Mouse (Mus musculus) effector memory CD4-positive, alpha-beta T cell, adult 7 months (primary cell): ENCODE data around the gene Tbp. TPM values are rescaled to one million over a fixed set of nuclear protein-coding genes. Genes with fewer than 3 reads are reported as not detected.

Source experiments
- polyA plus RNA-seq: library from polyadenylated mRNA; unstranded; fragments of 100-300 nt; shearing (Covaris generic); gene quantifications from one replicate; pipeline ENCODE4 v1.2.1, GENCODE M21; 2017

The Tbp gene
- 32.8 TPM for polyA plus RNA-seq

GRCm38 (mm10) chr17:15499656-15500394 is at the start of gene Tbp, which contains the start of gene Psmb1:
Gene Tbp, plus strand, starts transcription at chr17:15499888.
Gene Psmb1, minus strand, starts transcription at chr17:15499751.

GRCm38 (mm10) chr17:15526986-15527810 is 27.5 kb downstream of the Tbp start, which contains the start of gene Pdcd2:
Gene Pdcd2, minus strand, starts transcription at chr17:15527301.

GRCm38 (mm10) chr17:15564014-15564927 is 64.6 kb downstream of the Tbp start, which contains the start of gene Prdm9:
Gene Prdm9, minus strand, starts transcription at chr17:15564354.

Other genes starting within 250 kb of the Tbp start
- gene Dll1, start 123.0 kb upstream of the Tbp start, polyA plus RNA-seq, result 0.17 TPM
- gene Fam120b, start 103.7 kb upstream of the Tbp start, polyA plus RNA-seq, result 39.5 TPM
- 215 TPM for gene Psmb1, start 137 bp upstream of the Tbp start, polyA plus RNA-seq
- 64.0 TPM for gene Pdcd2, start 27.4 kb downstream of the Tbp start, polyA plus RNA-seq
- 5.4 TPM for gene Prdm9, start 64.5 kb downstream of the Tbp start, polyA plus RNA-seq
- 144 TPM for gene Chd1, start 205.1 kb downstream of the Tbp start, polyA plus RNA-seq